Mouse (Mus musculus): ENCODE data around the gene Tnfsf12.

- TF ChIP-seq USF1 (IDR thresholded peaks at IDR 0.05; ENCODE audit: low read depth) (no peak), POLR2A (IDR thresholded peaks at IDR 0.05; ENCODE audit: insufficient read length, low read depth) (no peak), MYOG (IDR thresholded peaks at IDR 0.05; ENCODE audit: control insufficient read depth in 1 of 3, insufficient read depth in 1 of 3, insufficient read length in 2 of 3, low read depth in 2 of 3) (no peak), TCF12 (IDR thresholded peaks at IDR 0.05; ENCODE audit: insufficient read depth, poor library complexity, severe bottlenecking) (no peak), MAX (IDR thresholded peaks at IDR 0.05; ENCODE audit: low read depth) (no peak), MYOD1 (IDR thresholded peaks at IDR 0.05; ENCODE audit: control insufficient read depth in 1 of 3, insufficient read length in 2 of 3, low read depth in 2 of 3) (no peak)
These were observed 25.2 kb upstream of the Tnfsf12 start for GRCm38 (mm10) chr11:69720852-69721251.
